Mouse (Mus musculus): Measurements from ENCODE around the gene Rsrc1.

Gene Rsrc1

DNA sequence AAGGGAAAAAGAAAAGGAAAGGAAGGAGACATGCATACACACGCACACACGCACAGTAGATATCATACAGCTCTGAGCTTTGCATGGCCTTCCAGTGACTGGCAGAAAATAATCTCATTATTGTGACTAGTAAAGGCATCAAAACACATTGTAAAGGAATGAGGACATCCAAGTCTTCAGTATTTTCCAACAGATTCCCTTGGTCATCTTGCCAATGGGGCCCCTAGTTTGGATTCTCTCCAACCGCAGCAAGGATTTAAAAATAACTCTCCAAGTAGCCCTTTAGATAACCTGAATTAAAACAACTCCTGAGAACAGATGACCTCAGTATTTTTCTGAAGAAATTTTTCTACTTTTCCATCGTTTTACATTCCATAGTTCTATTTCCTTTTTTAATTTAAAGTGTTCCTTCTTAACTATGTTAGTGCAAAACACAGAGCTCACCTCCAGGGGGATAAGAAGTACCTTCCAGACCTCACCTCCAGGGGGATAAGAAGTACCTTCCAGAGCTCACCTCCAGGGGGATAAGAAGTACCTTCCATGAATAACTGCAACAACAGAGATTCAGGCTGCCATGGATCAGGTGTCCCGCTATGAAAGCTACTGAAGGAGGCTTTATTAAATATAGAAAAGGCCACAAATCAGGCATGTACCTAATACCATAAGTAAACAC is 388.4 kb downstream of the Rsrc1 start:
- no peak for DNase-seq (ENCODE audit: extremely low read depth, low read depth)

DNA sequence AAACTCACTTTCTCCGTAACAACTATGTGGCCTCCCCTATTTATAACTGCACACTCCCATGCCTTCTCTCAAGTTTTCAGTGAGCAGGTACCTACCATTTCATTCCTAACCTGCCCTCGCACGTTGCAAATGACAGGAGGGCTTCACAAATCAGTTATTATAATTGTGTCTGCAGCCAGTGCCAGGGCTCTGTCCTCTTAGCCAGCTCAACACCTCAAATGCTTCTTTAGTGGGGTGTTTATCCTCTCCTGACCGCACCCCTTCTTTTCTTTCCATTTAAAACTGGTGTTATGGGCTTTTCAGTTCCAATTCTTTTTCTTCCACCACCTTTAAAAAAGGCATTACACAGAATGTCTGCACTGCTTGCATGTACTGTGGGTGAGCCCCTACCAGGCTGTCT is 391.0 kb downstream of the Rsrc1 start:
- no peak for DNase-seq (ENCODE audit: extremely low read depth, low read depth)

GRCm38 (mm10) chr3:67372781-67373180 is 391.6 kb downstream of the Rsrc1 start:
- DNase-seq (ENCODE audit: extremely low read depth, low read depth), result no peak

DNA sequence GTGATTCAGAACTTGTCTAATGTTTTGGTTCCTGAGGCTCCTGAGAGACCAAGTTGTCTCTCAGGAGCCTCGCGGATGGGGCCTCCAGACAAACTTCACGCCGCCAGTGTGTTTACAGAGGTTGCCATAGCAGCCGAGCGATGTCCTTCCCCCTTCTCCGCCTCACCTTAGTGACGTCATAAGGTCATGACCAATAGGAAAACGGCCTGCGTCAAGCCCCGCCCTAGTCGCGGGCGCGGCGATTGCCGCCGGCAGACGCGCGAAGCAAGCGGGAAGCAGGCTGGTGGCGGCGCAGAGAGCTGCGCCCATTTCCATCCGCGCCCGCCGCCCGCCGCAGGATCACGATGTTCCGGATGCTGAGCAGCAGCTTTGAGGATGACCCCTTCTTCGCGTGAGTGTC is 392.7 kb downstream of the Rsrc1 start, which contains the start of gene Mlf1:
TSS of gene Mlf1 (plus strand) at position 226 of the 400 bp plus-strand sequence.
- DNase-seq (ENCODE audit: extremely low read depth, low read depth), result peak; percentile 82

- DNase-seq (ENCODE audit: extremely low read depth, low read depth), result no peak
These were observed 393.2 kb downstream of the Rsrc1 start for GRCm38 (mm10) chr3:67374360-67374778.

GRCm38 (mm10) chr3:67375063-67375462 is 393.9 kb downstream of the Rsrc1 start, which contains the start of gene Gm17402:
TSS of gene Gm17402 (minus strand) at chr3:67375163.
- no peak for DNase-seq (ENCODE audit: extremely low read depth, low read depth)

DNA sequence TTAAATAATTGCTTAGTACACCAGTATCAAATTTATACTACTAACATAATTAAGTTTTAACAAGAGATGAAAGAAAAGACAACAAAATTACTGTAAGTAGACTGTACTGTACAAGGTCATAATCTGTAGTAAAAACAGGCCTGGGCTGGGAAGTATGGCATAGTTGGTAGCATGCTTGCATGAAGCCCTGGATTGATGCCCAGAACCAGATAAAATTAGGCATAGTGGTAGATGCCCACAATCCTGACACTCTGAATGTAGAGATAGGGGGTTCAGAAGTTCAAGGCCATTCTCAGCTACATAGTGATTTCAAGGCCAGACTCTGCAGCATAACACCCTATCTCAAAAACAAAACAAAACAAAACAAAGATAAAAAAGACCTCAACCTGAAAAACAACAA is 397.0 kb downstream of the Rsrc1 start:
- DNase-seq (ENCODE audit: extremely low read depth, low read depth), result no peak

All from MEL-GATA-1-ER (cell line).